ENCODE assay signal across 13 mouse cellular contexts in the genomic region with DNA sequence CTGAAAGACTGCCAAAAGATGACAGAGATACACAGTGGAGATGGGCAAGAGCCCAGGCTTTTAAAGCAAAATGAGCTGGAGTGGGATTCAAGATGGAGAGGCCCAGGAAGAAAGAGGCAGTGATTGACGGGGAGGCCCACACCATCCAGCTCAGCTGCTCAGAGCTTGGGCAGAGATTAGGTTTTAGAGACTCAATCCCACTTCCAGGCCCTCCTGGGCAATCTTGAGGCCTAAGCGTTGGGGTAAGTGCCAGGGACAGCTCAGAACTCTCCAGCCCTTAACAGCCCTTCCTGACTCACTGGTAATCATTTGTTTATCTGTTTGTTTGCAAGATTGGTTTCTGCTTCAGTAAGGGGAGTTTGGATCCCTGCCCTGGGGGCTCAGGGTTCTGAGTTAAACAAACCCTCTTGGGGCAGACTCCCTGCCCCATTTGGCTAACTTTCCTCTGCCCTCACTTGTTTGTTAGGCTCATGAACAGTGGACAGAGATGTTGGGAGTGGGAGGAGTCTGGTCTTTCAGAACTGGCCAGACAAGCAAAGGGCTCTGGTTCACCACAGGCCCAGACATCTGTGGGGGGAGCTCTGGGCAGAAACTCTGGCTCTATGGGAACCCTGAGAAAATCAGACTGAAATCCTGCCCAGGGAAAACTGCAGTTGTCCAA. TPM values are rescaled to one million over a fixed set of nuclear protein-coding genes. Genes with fewer than 3 reads are reported as not detected.
DNase-seq lines count a peak whose midpoint lies in the region; ATAC-seq and TF ChIP-seq lines count a peak whose summit lies in the region.
"Had no signal": no experiment of that assay in that cellular context is flagged by ENCODE, and none has a peak within 500 bp of the region (broad histone marks: within the 10 kb centered on the region; RNA-seq: fewer than 3 reads in every experiment).

No protein-coding gene starts in this region.

- no peak for TF ChIP-seq CTCF in gastrocnemius, adult 2 months (IDR thresholded peaks at IDR 0.05)
- no peak for TF ChIP-seq CTCF in lung, embryonic 14.5 days (IDR thresholded peaks at IDR 0.05; ENCODE audit: low read depth)
- TF ChIP-seq CTCF in lung, postnatal 0 days (IDR thresholded peaks at IDR 0.05) = no peak

- H3K27ac ChIP-seq in gastrocnemius, adult 2 months = peak overlapping the region; percentile 28; the same call in 1 of the 2 replicates
- peak overlapping the region; percentile 54; the same call in 1 of the 2 replicates for H3K27ac ChIP-seq in lung, embryonic 14.5 days (ENCODE audit: low read depth)
- no peak overlapping the region for H3K27ac ChIP-seq in lung, postnatal 0 days (ENCODE audit: low read length)
- peak overlapping the region; percentile 77 for H3K27ac ChIP-seq in brown adipose tissue, adult 24 weeks (replicated peaks; ENCODE audit: low read depth, low read length)
- peak overlapping the region; percentile 82 for H3K27ac ChIP-seq in heart, embryonic 15.5 days
- no peak overlapping the region for H3K27ac ChIP-seq in neural tube, embryonic 15.5 days (replicated peaks)
- H3K27ac ChIP-seq: limb, embryonic 12.5 days had no signal

- no peak overlapping the region for H3K9ac ChIP-seq in lung, embryonic 14.5 days
- H3K9ac ChIP-seq in lung, postnatal 0 days (replicated peaks; ENCODE audit: low read depth) = no peak overlapping the region
- no peak overlapping the region for H3K9ac ChIP-seq in heart, embryonic 15.5 days
- no peak overlapping the region for H3K9ac ChIP-seq in neural tube, embryonic 15.5 days (replicated peaks)
- H3K9ac ChIP-seq: limb, embryonic 12.5 days; liver, postnatal 0 days had no signal

- 55% methylated on average over 2 of the region's 2 CpGs for WGBS in lung, embryonic 14.5 days
- WGBS in lung, postnatal 0 days = 65% methylated on average over 2 of the region's 2 CpGs
- 60% methylated on average over 2 of the region's 2 CpGs for WGBS in heart, embryonic 15.5 days
- 59% methylated on average over 2 of the region's 2 CpGs for WGBS in neural tube, embryonic 15.5 days

- TF ChIP-seq EP300 in lung, postnatal 0 days (IDR thresholded peaks at IDR 0.05) = no peak

- H3K4me1 ChIP-seq in lung, embryonic 14.5 days (ENCODE audit: insufficient read depth) = no peaks in the 10 kb centered on the region
- H3K4me1 ChIP-seq in lung, postnatal 0 days (ENCODE audit: insufficient read depth, low read depth, low read length) = no peaks in the 10 kb centered on the region
- no peaks in the 10 kb centered on the region; the same call in 1 of the 2 replicates for H3K4me1 ChIP-seq in brown adipose tissue, adult 24 weeks (ENCODE audit: control insufficient read depth, insufficient read depth, insufficient read length, low read length)
- H3K4me1 ChIP-seq in heart, embryonic 15.5 days (replicated peaks) = peaks cover 9% of the 10 kb centered on the region
- H3K4me1 ChIP-seq in neural tube, embryonic 15.5 days = no peaks in the 10 kb centered on the region
- H3K4me1 ChIP-seq: limb, embryonic 12.5 days had no signal

- peak; percentile 84 for ATAC-seq in lung, embryonic 14.5 days (ENCODE audit: insufficient read depth)
- no peak for ATAC-seq in lung, postnatal 0 days
- ATAC-seq in heart, embryonic 15.5 days (replicated peaks; ENCODE audit: insufficient number of reproducible peaks, insufficient read depth, low FRiP score, low read depth) = no peak
- no peak for ATAC-seq in neural tube, embryonic 15.5 days (ENCODE audit: low FRiP score)
- ATAC-seq: liver, postnatal 0 days had no signal

- no peaks in the 10 kb centered on the region for H3K27me3 ChIP-seq in lung, embryonic 14.5 days (ENCODE audit: insufficient read depth, low read length)
- no peaks in the 10 kb centered on the region for H3K27me3 ChIP-seq in lung, postnatal 0 days (replicated peaks; ENCODE audit: insufficient read depth, low read length)
- H3K27me3 ChIP-seq in heart, embryonic 15.5 days = no peaks in the 10 kb centered on the region
- H3K27me3 ChIP-seq in neural tube, embryonic 15.5 days (replicated peaks) = peaks cover 3% of the 10 kb centered on the region; the same call in 1 of the 2 replicates

- intact Hi-C loops in gastrocnemius, adult 2 months (cut with DNase I) = no loop called here
- intact Hi-C loops in gastrocnemius, postnatal 14 days (cut with DNase I; ENCODE audit: low total_unique reads) = no loop called here

- no peaks in the 10 kb centered on the region for H3K36me3 ChIP-seq in lung, embryonic 14.5 days (ENCODE audit: insufficient read depth)
- no peaks in the 10 kb centered on the region for H3K36me3 ChIP-seq in lung, postnatal 0 days (ENCODE audit: insufficient read depth, low read length)
- no peaks in the 10 kb centered on the region for H3K36me3 ChIP-seq in heart, embryonic 15.5 days
- H3K36me3 ChIP-seq in neural tube, embryonic 15.5 days = no peaks in the 10 kb centered on the region
- H3K36me3 ChIP-seq: limb, embryonic 12.5 days had no signal

- no peak overlapping the region for H3K4me2 ChIP-seq in lung, embryonic 14.5 days
- no peak overlapping the region for H3K4me2 ChIP-seq in lung, postnatal 0 days (replicated peaks; ENCODE audit: low read depth, low read length)
- H3K4me2 ChIP-seq in heart, embryonic 15.5 days = no peak overlapping the region
- H3K4me2 ChIP-seq in neural tube, embryonic 15.5 days = no peak overlapping the region
- H3K4me2 ChIP-seq: limb, embryonic 12.5 days had no signal

- H3K9me3 ChIP-seq in lung, embryonic 14.5 days (ENCODE audit: low read depth, low read length) = no peaks in the 10 kb centered on the region
- no peaks in the 10 kb centered on the region for H3K9me3 ChIP-seq in lung, postnatal 0 days (ENCODE audit: low read length)
- H3K9me3 ChIP-seq in heart, embryonic 15.5 days (replicated peaks) = no peaks in the 10 kb centered on the region
- no peaks in the 10 kb centered on the region for H3K9me3 ChIP-seq in neural tube, embryonic 15.5 days (replicated peaks)
- H3K9me3 ChIP-seq: limb, embryonic 12.5 days had no signal

- no peak overlapping the region for H3K4me3 ChIP-seq in gastrocnemius, adult 2 months
- H3K4me3 ChIP-seq in lung, embryonic 14.5 days (ENCODE audit: low read depth, low read length) = no peak overlapping the region
- no peak overlapping the region for H3K4me3 ChIP-seq in lung, postnatal 0 days (ENCODE audit: low read depth, low read length)
- peak overlapping the region; percentile 30 for H3K4me3 ChIP-seq in brown adipose tissue, adult 24 weeks (ENCODE audit: insufficient read depth, low read depth, low read length)
- H3K4me3 ChIP-seq in heart, embryonic 15.5 days = no peak overlapping the region
- H3K4me3 ChIP-seq in neural tube, embryonic 15.5 days (replicated peaks) = no peak overlapping the region
- H3K4me3 ChIP-seq: limb, embryonic 12.5 days had no signal

- peak; percentile 23 for DNase-seq in gastrocnemius, adult 2 months
- DNase-seq in gastrocnemius, postnatal 14 days = no peak
- peak; percentile 61 for DNase-seq in lung, embryonic 14.5 days
- no peak for DNase-seq in lung, postnatal 0 days (ENCODE audit: low spot score)
- DNase-seq: cerebellum, adult 11 months; liver, postnatal 0 days; thymus, adult 18-20 months had no signal

RNA-seq across cellular contexts. Expression of gene Tmem28, which starts 52.6 kb away (rescaled TPM):
- total RNA-seq in gastrocnemius, adult 2 months (2021) = under 1 TPM; 0.13 to 0.17 TPM
- total RNA-seq in gastrocnemius, postnatal 14 days (2021) = under 1 TPM; 0.11 to 0.31 TPM
- polyA plus RNA-seq in lung, embryonic 14.5 days (2014; fragmentation: Nextera tagmentation; extraction: Ambion mirVana) = 0.04 TPM in 1 of 2 replicates, not detected in the other
- 0.02 TPM in 1 of 2 replicates, not detected in the other for polyA plus RNA-seq in lung, postnatal 0 days (2015; fragmentation: Nextera tagmentation; extraction: Ambion mirVana)
- polyA plus RNA-seq in brown adipose tissue, adult 24 weeks (2012; ENCODE audit: insufficient read depth, insufficient read length, missing spikeins) = 0.75 and 0.79 TPM in 2 replicates
- polyA plus RNA-seq in heart, embryonic 15.5 days (2015; fragmentation: Nextera tagmentation; extraction: Ambion mirVana) = 0.04 TPM in 1 of 2 replicates, not detected in the other
- polyA plus RNA-seq in neural tube, embryonic 15.5 days (2015; fragmentation: Nextera tagmentation; extraction: Ambion mirVana) = 1.6 and 1.8 TPM in 2 replicates
- total RNA-seq: MEL had no signal
- polyA plus RNA-seq: kidney, embryonic 14.5 days; liver, postnatal 0 days had no signal

Comparison
In these comparisons a context has a peak if more than half of its experiments do, and no peak if none do; other contexts are left out.
1. DNase-seq: peak in gastrocnemius, adult 2 months (single experiment) and lung, embryonic 14.5 days (single experiment); none in gastrocnemius, postnatal 14 days (single experiment) and lung, postnatal 0 days (single experiment).
2. H3K27ac ChIP-seq: peak in gastrocnemius, adult 2 months (single experiment), lung, embryonic 14.5 days (single experiment), brown adipose tissue, adult 24 weeks (single experiment) and heart, embryonic 15.5 days (single experiment); none in lung, postnatal 0 days (single experiment) and neural tube, embryonic 15.5 days (single experiment).